Mouse (Mus musculus) liver, adult 2 months (tissue): ENCODE results near the gene Gm10577. TPM values are rescaled to one million over a fixed set of nuclear protein-coding genes. Genes with fewer than 3 reads are reported as not detected.

Source experiments
- DNase-seq: peaks from one replicate; pipeline ENCODE4 v3.0.0-alpha.2; 2011; ENCODE audit warnings: low read depth, low spot score; ENCODE audit errors: extremely low read depth
- H3K27ac ChIP-seq: fragments of 200-500 bp; replicated peaks from 2 replicates; pipeline ENCODE4 v1.5.1; 2012; ENCODE audit warnings: low read depth, mild to moderate bottlenecking, control low read depth, inconsistent platforms, low read length; ENCODE audit not compliant: insufficient read depth
- H3K27me3 ChIP-seq: fragments of 200-500 bp; 2 replicates; pipeline ENCODE4 v1.6.1; 2012; ENCODE audit warnings: mild to moderate bottlenecking, moderate library complexity, low read length, inconsistent platforms; ENCODE audit not compliant: control insufficient read depth, insufficient read depth
- H3K36me3 ChIP-seq: fragments of 200-500 bp; 2 replicates; pipeline ENCODE4 v1.6.1; 2012; ENCODE audit warnings: low read length, inconsistent platforms; ENCODE audit not compliant: control insufficient read depth, insufficient read depth
- H3K4me1 ChIP-seq: fragments of 200-500 bp; 2 replicates; pipeline ENCODE4 v1.6.1; 2011; ENCODE audit warnings: low read length; ENCODE audit not compliant: control insufficient read depth, insufficient read depth
- H3K4me3 ChIP-seq: fragments of 200-500 bp; 2 replicates; pipeline ENCODE4 v1.5.1; 2011; ENCODE audit warnings: low read depth, mild to moderate bottlenecking, control low read depth, low read length, moderate library complexity; ENCODE audit not compliant: insufficient read depth
- H3K79me2 ChIP-seq: fragments of 200-500 bp; 2 replicates; pipeline ENCODE4 v1.6.1; 2012; ENCODE audit warnings: inconsistent platforms, mild to moderate bottlenecking, low read length, moderate library complexity; ENCODE audit not compliant: control insufficient read depth, insufficient read depth
- H3K9ac ChIP-seq: fragments of 200-500 bp; 2 replicates; pipeline ENCODE4 v1.6.1; 2012; ENCODE audit warnings: low read depth, mild to moderate bottlenecking, control low read depth, inconsistent platforms, low read length
- CTCF ChIP-seq: fragments of 200-500 bp; IDR thresholded peaks from 2 replicates; pipeline ENCODE4 v1.5.1; 2011; ENCODE audit warnings: low read depth, low read length, control low read depth
- POLR2A ChIP-seq: fragments of 200-500 bp; IDR thresholded peaks from 2 replicates; pipeline ENCODE4 v1.6.1; 2011; ENCODE audit warnings: low read length, control low read depth; ENCODE audit not compliant: insufficient read depth; ENCODE audit errors: extremely low read depth
- WGBS: fragments of 180-500 bp; shearing (Covaris S2); methylation state at CpG from one replicate; pipeline ENCODE4 v1.1.7; 2018; 5-methylcytosine and 5-hydroxymethylcytosine counted together
- polyA plus RNA-seq: library from polyadenylated mRNA; depleted of rRNA; stranded (reverse); fragments of >200 nt; gene quantifications from 2 replicates; pipeline ENCODE4 v1.2.3, GENCODE M21; 2012
- total RNA-seq: library from RNA; depleted of rRNA; stranded (reverse); fragments of >200 nt; gene quantifications from 2 replicates; pipeline ENCODE4 v1.2.3, GENCODE M21; 2014

The Gm10577 gene
- total and polyA plus RNA-seq, 2 experiments, result not detected

DNA sequence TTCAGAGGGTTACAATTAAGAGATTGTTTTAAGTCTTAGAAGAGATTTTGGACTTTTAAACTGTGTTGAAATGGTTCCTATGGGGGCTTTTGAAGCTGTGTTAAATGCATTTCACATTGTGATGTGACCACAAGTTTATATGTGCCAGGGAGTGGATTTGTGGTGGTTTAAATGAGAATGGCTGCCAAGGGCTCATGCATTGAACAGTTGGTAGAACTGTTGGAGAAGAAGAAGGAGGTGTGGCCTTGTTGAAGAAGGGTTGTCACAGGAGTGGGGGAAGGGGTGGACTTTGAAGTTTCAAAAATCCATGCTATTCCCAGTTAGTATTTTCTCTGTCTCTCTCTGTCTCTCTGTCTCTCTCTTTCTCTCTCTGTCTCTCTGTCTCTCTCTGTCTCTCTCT lies 23.7 kb upstream of the Gm10577 start:
- no peak for DNase-seq

DNA sequence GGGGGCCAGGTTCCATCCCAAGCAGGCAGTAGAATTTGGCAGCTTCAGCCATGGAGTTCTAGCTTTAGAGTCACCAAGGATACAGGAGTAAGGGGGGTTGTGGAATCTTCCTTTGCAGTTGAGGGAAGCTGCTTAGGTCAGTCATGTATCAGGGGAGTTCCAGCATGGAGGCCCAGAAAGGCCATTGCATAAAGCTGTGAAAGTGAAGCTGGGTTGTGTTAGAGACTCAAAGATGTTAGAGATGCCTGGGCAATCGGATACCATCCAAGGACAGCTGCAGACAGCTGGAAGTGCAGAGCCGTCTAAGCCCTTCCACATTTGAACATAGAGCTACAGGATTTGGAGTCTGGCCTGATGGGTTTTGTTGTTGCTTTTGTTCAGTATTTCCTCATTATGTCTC lies 23.2 kb upstream of the Gm10577 start:
- Histone ChIP-seq H3K79me2 (no peaks in the 10 kb centered on the region), H3K4me3 (no peak overlapping the region), H3K36me3 (no peaks in the 10 kb centered on the region), H3K4me1 (no peaks in the 10 kb centered on the region), H3K9ac (no peak overlapping the region), H3K27ac (no peak overlapping the region), H3K27me3 (peaks cover 5% of the 10 kb centered on the region; the same call in 1 of the 2 replicates)
- DNase-seq, result no peak
- WGBS, result 83% methylated on average over 2 of the region's 2 CpGs
- TF ChIP-seq CTCF, result no peak
- no peak for TF ChIP-seq POLR2A

More for the DNA sequence above, 23.7 kb upstream of the Gm10577 start:
- Histone ChIP-seq H3K27me3 (peaks cover 5% of the 10 kb centered on the region; the same call in 1 of the 2 replicates), H3K79me2 (no peaks in the 10 kb centered on the region), H3K4me1 (no peaks in the 10 kb centered on the region), H3K9ac (no peak overlapping the region), H3K36me3 (no peaks in the 10 kb centered on the region), H3K4me3 (no peak overlapping the region), H3K27ac (no peak overlapping the region)
- TF ChIP-seq POLR2A, result no peak

DNA sequence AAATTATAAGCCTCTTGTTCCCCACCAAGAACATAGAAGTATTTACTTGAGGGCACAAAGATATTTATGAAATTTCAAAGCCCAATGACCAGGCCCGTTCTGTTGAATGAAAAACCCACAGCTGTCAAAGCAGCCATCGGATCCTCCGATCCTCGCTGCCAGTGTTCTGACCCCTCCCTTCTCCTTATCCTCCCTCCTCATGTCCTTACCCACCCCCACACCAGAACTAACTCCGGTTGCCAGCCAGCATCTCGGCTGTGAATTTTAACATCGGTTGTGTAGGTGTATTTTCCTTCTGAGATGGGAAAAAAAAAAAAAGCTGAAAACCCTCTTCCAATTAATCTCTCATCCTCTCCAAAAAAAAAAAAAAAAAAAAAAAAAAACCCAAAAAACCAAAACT lies 16.7 kb upstream of the Gm10577 start:
- TF ChIP-seq POLR2A (no peak), CTCF (no peak)
- H3K36me3 ChIP-seq, result no peaks in the 10 kb centered on the region
- H3K27me3 ChIP-seq, result no peaks in the 10 kb centered on the region
- no peaks in the 10 kb centered on the region for H3K79me2 ChIP-seq
- H3K9ac ChIP-seq, result no peak overlapping the region
- 86% methylated on average over 7 of the region's 7 CpGs for WGBS
- no peaks in the 10 kb centered on the region for H3K4me1 ChIP-seq
- H3K27ac ChIP-seq, result no peak overlapping the region
- DNase-seq, result no peak
- H3K4me3 ChIP-seq, result no peak overlapping the region

DNA sequence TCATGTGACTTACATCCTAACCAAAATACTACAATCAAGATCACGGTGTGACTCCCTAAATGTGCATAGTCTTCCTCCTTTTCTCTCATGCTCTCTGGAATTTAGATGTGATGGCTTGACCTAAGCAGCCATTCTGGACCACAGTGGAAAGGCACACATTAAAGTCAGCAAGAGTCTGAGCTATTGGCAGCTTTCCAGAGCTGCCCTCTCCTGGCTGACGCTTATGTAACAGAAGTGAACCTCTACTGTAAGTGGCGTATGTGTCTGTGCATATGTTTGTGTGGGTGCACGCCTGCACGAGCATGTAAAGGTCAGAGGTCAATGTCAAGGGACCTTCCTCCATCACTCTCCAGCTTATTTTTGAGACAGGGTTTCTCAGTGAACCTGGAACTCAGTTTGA lies 14.6 kb upstream of the Gm10577 start:
- H3K9ac ChIP-seq, result no peak overlapping the region
- no peaks in the 10 kb centered on the region for H3K36me3 ChIP-seq
- no peak for DNase-seq
- no peaks in the 10 kb centered on the region for H3K79me2 ChIP-seq
- no peak overlapping the region for H3K4me3 ChIP-seq
- no peaks in the 10 kb centered on the region for H3K4me1 ChIP-seq
- H3K27ac ChIP-seq, result no peak overlapping the region
- no peaks in the 10 kb centered on the region for H3K27me3 ChIP-seq
- 68% methylated on average over 5 of the region's 5 CpGs for WGBS
- no peak for TF ChIP-seq CTCF
- TF ChIP-seq POLR2A, result no peak

DNA sequence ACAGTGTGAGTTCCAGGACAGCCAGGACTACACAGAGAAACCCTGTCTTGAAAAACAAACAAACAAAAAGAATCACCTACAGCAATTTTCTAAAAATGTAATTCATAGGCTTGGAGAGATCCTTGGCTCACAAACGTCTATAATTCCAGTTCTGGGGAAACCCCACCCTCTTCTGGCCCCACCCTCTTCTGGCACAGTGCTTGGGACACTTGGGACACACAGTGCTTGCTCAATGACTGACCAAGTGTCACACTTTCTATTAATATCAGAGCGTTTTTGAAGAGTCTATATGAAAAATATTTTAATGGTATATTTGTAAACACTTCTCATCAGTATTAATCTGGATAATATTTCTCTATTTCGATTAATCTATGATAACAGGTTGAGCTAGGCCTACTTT lies 12.6 kb upstream of the Gm10577 start:
- no peaks in the 10 kb centered on the region for H3K27me3 ChIP-seq
- no peak for TF ChIP-seq CTCF
- no peak for TF ChIP-seq POLR2A
- no peaks in the 10 kb centered on the region for H3K36me3 ChIP-seq
- H3K9ac ChIP-seq, result no peak overlapping the region
- H3K27ac ChIP-seq, result no peak overlapping the region
- H3K4me1 ChIP-seq, result no peaks in the 10 kb centered on the region
- no peaks in the 10 kb centered on the region for H3K79me2 ChIP-seq
- DNase-seq, result no peak
- 57% methylated on average over 3 of the region's 3 CpGs for WGBS
- no peak overlapping the region for H3K4me3 ChIP-seq

DNA sequence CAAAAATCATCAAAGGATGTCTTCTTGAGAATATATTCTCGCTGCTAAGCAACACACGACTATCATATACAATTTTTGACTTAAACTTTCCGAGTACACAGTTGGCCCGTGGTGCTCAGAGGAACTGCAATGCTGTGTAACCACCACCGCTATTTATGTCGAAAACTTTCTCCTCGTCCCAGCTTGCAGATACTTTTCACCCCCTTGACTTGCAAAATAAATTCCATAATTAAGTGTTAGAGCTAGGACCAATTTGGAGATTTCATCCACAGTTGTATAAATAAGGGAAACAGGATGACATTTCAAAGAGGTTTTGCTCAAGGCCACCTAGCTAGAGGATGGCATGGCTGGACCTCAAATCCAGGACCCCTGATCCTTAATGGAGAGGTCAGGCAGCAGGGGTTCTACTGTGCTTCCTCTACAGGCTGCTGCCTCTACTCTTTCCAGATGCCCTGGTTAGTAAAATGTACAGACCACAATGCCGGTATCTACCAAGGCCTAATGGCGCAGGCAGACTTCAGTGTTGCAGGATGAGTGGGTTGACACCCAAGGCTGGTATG lies 7.4 kb upstream of the Gm10577 start:
- WGBS, result 90% methylated on average over 9 of the region's 9 CpGs
- H3K9ac ChIP-seq, result no peak overlapping the region
- H3K36me3 ChIP-seq, result no peaks in the 10 kb centered on the region
- H3K4me3 ChIP-seq, result no peak overlapping the region
- H3K27ac ChIP-seq, result no peak overlapping the region
- DNase-seq, result no peak
- no peaks in the 10 kb centered on the region for H3K27me3 ChIP-seq
- no peaks in the 10 kb centered on the region for H3K4me1 ChIP-seq
- H3K79me2 ChIP-seq, result no peaks in the 10 kb centered on the region
- TF ChIP-seq POLR2A (no peak), CTCF (no peak)
